Mouse (Mus musculus): ENCODE data around the gene Tyw5. TPM values are rescaled to one million over a fixed set of nuclear protein-coding genes. Genes with fewer than 3 reads are reported as not detected.

Gene Tyw5
- polyA plus RNA-seq, 1 experiment from 2014 or later = 29.2 TPM

DNA sequence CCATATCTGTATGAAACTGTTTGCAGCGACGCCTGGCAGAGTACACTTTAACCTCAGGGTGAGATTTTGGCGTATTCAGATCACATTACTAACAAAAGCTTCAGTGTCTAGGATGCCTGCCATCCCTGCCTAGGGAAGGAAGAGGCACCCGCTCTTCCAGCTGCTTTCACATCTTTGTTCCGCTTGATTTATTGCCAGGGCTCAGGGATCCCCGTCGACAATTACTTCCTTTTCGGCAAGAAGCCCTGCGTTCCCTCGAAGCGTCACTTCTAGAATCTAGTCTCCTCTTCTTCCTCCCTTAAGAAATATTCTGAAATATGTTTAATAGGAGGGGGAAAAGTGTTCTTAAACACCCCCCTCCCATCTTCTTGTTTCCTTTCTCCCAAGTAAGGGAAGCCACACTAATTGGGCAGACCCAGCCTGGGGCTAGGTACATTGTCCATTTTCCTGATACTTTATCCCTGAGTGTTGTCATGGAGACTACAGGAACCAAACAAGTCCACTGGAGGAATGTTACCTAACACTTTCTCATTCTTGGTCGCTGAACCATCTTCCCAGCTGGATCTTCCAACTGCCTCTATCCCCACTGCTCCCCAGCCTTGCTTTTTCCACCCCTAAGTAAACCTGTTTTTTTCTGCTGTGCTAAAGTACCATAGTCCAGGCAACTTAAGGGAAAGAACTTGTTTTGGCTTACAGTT lies 23.0 kb upstream of the Tyw5 start:
- 8% methylated on average over 12 of the region's 12 CpGs for WGBS
- H3K9ac ChIP-seq (ENCODE audit: low read length) = no peak overlapping the region
- H3K27me3 ChIP-seq (ENCODE audit: control insufficient read depth, insufficient read depth, low read length) = no peaks in the 10 kb centered on the region
- H3K36me3 ChIP-seq (ENCODE audit: control insufficient read depth, insufficient read depth, low read length) = no peaks in the 10 kb centered on the region
- no peaks in the 10 kb centered on the region for H3K9me3 ChIP-seq (ENCODE audit: control insufficient read depth, low read length)
- no peak overlapping the region for H3K4me3 ChIP-seq (ENCODE audit: low read depth, low read length)
- H3K4me1 ChIP-seq (ENCODE audit: control insufficient read depth, insufficient read depth, low read length) = peaks cover 4% of the 10 kb centered on the region; the same call in 1 of the 2 replicates
- H3K27ac ChIP-seq (replicated peaks; ENCODE audit: low read depth, low read length) = no peak overlapping the region
- ATAC-seq (ENCODE audit: insufficient number of reproducible peaks, low FRiP score, low TSS enrichment, low read depth) (no peak), DNase-seq (ENCODE audit: low spot score) (peak; percentile 45)
- peak overlapping the region; percentile 33; the same call in 1 of the 2 replicates for H3K4me2 ChIP-seq (ENCODE audit: low read depth, severe bottlenecking)

DNA sequence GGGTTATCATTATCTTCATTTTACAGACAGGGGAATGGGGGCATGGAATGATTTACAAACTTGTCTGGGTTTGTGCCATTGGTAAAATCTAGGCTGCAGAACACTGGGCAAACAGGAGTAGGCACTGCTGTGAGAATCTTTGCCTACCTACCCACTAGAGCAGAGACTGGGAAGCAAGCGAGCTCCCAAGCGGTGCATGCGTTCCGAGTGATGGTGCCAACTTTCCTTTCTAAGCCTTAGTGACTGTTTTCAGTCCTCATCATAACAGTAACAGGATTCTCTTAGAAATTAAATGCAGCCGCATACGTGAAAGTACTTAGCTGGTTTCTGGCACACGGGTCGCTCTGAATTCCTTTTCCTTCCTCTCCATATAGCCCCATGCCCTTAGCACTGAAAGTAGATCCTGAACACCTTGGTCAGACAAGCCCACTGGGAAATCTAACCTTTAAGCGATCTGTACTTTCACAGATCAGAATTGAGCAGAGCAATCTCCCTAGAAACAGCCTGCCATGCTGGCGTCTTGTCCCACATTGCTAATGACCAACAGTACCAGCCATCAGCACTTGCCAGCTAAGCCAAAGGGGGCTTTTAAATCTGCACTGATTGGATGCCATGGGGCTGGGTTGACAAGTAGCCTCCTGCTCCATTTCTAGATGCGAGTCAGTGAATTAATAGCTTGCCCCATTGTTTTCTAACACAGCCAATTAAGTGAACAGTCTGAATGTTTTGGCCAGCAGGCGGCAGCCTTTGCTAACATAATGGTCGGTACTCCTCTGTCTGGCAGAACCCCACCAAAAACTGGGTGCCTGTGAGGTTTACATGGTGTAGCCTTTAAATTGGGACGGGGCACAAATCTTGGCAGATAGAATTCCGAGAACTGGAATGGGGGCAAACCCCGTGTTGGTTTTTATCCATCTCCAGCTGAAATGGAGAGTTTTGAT lies 21.7 kb upstream of the Tyw5 start:
- no peaks in the 10 kb centered on the region for H3K9me3 ChIP-seq (ENCODE audit: control insufficient read depth, low read length)
- ATAC-seq (ENCODE audit: insufficient number of reproducible peaks, low FRiP score, low TSS enrichment, low read depth) = peak; percentile 81; the same call in 1 of the 2 replicates
- no peak overlapping the region for H3K27ac ChIP-seq (replicated peaks; ENCODE audit: low read depth, low read length)
- DNase-seq (ENCODE audit: low spot score) = peak; percentile 94
- no peak overlapping the region for H3K4me3 ChIP-seq (ENCODE audit: low read depth, low read length)
- no peak overlapping the region for H3K9ac ChIP-seq (ENCODE audit: low read length)
- 56% methylated on average over 16 of the region's 16 CpGs for WGBS
- peaks cover 4% of the 10 kb centered on the region; the same call in 1 of the 2 replicates for H3K4me1 ChIP-seq (ENCODE audit: control insufficient read depth, insufficient read depth, low read length)
- H3K36me3 ChIP-seq (ENCODE audit: control insufficient read depth, insufficient read depth, low read length) = no peaks in the 10 kb centered on the region
- no peaks in the 10 kb centered on the region for H3K27me3 ChIP-seq (ENCODE audit: control insufficient read depth, insufficient read depth, low read length)
- H3K4me2 ChIP-seq (ENCODE audit: low read depth, severe bottlenecking) = no peak overlapping the region

DNA sequence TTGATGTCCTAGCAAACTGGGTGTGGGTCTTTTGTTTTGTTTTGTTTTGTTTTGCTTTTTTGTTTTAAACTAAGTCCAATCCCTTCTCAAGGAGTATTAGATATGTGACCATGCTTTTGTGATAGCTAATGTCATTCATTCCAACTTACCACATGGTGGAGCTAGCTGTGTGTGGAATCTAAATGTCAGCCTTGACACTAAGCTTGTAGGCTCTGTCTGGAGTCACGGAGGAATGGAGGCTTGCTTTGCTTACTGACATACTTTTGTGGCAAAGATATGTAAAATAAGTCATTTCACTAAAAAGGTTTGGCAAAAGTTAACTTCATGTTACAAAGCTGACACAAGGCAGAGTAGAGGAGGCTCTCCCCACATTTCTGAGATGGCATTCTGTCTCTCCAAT lies 16.8 kb upstream of the Tyw5 start:
- DNase-seq (ENCODE audit: low spot score) (no peak), ATAC-seq (ENCODE audit: insufficient number of reproducible peaks, low FRiP score, low TSS enrichment, low read depth) (no peak)
- H3K4me2 ChIP-seq (ENCODE audit: low read depth, severe bottlenecking) = no peak overlapping the region
- H3K27me3 ChIP-seq (ENCODE audit: control insufficient read depth, insufficient read depth, low read length) = no peaks in the 10 kb centered on the region
- no peak overlapping the region for H3K9ac ChIP-seq (ENCODE audit: low read length)
- H3K36me3 ChIP-seq (ENCODE audit: control insufficient read depth, insufficient read depth, low read length) = no peaks in the 10 kb centered on the region
- H3K9me3 ChIP-seq (ENCODE audit: control insufficient read depth, low read length) = no peaks in the 10 kb centered on the region
- H3K4me3 ChIP-seq (ENCODE audit: low read depth, low read length) = no peak overlapping the region
- 30% methylated on average over 1 of the region's 1 CpGs for WGBS
- no peaks in the 10 kb centered on the region for H3K4me1 ChIP-seq (ENCODE audit: control insufficient read depth, insufficient read depth, low read length)
- no peak overlapping the region for H3K27ac ChIP-seq (replicated peaks; ENCODE audit: low read depth, low read length)

DNA sequence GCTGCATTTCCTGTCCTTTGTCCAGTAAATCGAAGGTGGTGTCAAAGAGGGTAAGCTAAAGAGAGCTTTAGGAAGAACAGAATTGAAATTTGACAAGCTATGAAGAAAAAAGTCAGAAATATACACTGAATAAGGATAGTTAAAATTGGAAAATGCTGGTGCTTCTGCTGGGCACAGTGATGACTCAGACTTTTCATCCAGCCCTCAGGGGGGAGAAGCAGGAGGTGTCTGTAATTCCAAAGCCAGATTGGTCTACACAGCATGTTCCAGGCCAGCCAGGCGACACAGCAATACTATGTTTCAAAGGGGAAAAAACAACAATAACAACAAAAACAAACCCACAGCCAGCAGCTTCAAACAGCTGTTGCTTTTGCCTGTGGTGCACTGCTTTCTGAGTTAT lies 6.5 kb upstream of the Tyw5 start:
- Histone ChIP-seq H3K9ac (ENCODE audit: low read length) (no peak overlapping the region), H3K4me1 (ENCODE audit: control insufficient read depth, insufficient read depth, low read length) (0 out of 2 replicates have a peak, but pooled peaks cover 2% of the 10 kb centered on the region), H3K4me3 (ENCODE audit: low read depth, low read length) (no peak overlapping the region), H3K36me3 (ENCODE audit: control insufficient read depth, insufficient read depth, low read length) (peaks cover 7% of the 10 kb centered on the region; the same call in 1 of the 2 replicates), H3K9me3 (ENCODE audit: control insufficient read depth, low read length) (no peaks in the 10 kb centered on the region), H3K4me2 (ENCODE audit: low read depth, severe bottlenecking) (no peak overlapping the region), H3K27me3 (ENCODE audit: control insufficient read depth, insufficient read depth, low read length) (no peaks in the 10 kb centered on the region), H3K27ac (replicated peaks; ENCODE audit: low read depth, low read length) (no peak overlapping the region)
- 87% methylated on average over 2 of the region's 2 CpGs for WGBS
- no peak for ATAC-seq (ENCODE audit: insufficient number of reproducible peaks, low FRiP score, low TSS enrichment, low read depth)
- no peak for DNase-seq (ENCODE audit: low spot score)

DNA sequence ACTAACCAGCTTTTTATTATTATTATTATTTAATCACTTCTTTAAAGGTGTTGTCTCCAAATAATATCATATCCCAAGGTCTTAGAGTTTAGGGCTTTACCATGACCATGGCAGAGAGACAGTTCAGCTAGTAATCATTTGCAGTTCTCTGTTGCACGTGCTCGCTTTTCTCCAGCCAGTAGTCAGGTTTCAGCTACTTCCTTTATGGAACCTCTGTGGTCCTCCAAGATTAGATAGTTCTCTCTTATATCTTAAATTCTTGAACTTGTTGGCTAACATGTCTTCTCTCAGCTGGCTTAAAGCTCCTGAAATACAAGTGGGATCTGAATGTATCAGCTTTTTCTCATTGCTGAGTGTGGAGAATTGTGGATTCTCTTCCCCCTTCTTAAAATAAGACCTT lies 2.1 kb upstream of the Tyw5 start:
- ATAC-seq (ENCODE audit: insufficient number of reproducible peaks, low FRiP score, low TSS enrichment, low read depth) (no peak), DNase-seq (ENCODE audit: low spot score) (no peak)
- H3K36me3 ChIP-seq (ENCODE audit: control insufficient read depth, insufficient read depth, low read length) = peaks cover 3% of the 10 kb centered on the region; the same call in 1 of the 2 replicates
- H3K4me3 ChIP-seq (ENCODE audit: low read depth, low read length) = no peak overlapping the region
- no peak overlapping the region for H3K27ac ChIP-seq (replicated peaks; ENCODE audit: low read depth, low read length)
- 94% methylated on average over 2 of the region's 2 CpGs for WGBS
- no peaks in the 10 kb centered on the region for H3K9me3 ChIP-seq (ENCODE audit: control insufficient read depth, low read length)
- H3K27me3 ChIP-seq (ENCODE audit: control insufficient read depth, insufficient read depth, low read length) = no peaks in the 10 kb centered on the region
- H3K4me2 ChIP-seq (ENCODE audit: low read depth, severe bottlenecking) = no peak overlapping the region
- H3K9ac ChIP-seq (ENCODE audit: low read length) = no peak overlapping the region
- peaks cover 12% of the 10 kb centered on the region; the same call in 1 of the 2 replicates for H3K4me1 ChIP-seq (ENCODE audit: control insufficient read depth, insufficient read depth, low read length)

DNA sequence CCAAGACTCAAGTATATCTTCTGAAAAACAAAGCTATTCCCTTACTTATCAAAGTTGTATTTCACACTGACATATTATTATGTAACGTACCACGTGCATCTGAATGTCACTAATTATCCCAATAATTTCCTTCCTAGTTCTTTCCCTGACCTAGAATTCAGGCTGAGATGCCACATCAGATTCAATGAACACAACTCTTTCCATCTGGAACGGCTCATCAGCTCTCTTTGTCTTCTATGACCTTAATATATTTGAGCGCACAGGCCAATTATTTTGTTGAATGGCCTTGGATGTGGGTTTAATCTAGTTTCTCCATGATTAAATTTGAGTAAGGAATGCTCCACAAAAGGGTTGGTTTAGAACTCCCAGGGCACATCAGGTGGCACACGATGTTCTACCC lies 4.8 kb downstream of the Tyw5 start:
- H3K4me3 ChIP-seq (ENCODE audit: low read depth, low read length) = no peak overlapping the region
- no peaks in the 10 kb centered on the region for H3K27me3 ChIP-seq (ENCODE audit: control insufficient read depth, insufficient read depth, low read length)
- H3K9ac ChIP-seq (ENCODE audit: low read length) = no peak overlapping the region
- WGBS = 94% methylated on average over 5 of the region's 5 CpGs
- no peaks in the 10 kb centered on the region for H3K9me3 ChIP-seq (ENCODE audit: control insufficient read depth, low read length)
- H3K4me1 ChIP-seq (ENCODE audit: control insufficient read depth, insufficient read depth, low read length) = 0 out of 2 replicates have a peak, but pooled peaks cover 3% of the 10 kb centered on the region
- H3K4me2 ChIP-seq (ENCODE audit: low read depth, severe bottlenecking) = no peak overlapping the region
- no peaks in the 10 kb centered on the region; the same call in 1 of the 2 replicates for H3K36me3 ChIP-seq (ENCODE audit: control insufficient read depth, insufficient read depth, low read length)
- no peak overlapping the region for H3K27ac ChIP-seq (replicated peaks; ENCODE audit: low read depth, low read length)
- ATAC-seq (ENCODE audit: insufficient number of reproducible peaks, low FRiP score, low TSS enrichment, low read depth) (no peak), DNase-seq (ENCODE audit: low spot score) (no peak)

DNA sequence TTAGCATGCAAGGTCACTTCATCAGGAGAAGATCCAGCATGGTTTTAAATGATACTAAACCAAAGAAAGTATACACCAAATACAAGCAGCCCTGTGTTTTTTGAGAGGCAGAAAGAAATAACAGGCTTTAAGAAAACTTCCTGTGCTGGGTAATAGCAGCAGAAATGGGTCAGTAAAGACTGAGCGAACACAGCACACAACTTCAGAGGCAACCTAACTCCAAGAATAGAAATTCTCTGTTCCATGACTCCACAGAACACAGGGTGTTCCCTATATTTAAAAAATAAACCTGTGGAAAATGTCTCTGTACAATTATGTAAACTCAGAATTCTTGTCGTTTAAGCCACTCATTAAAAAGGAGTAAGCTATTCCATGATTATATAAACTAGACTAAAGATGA lies 6.0 kb downstream of the Tyw5 start:
- Histone ChIP-seq H3K4me3 (ENCODE audit: low read depth, low read length) (no peak overlapping the region), H3K4me2 (ENCODE audit: low read depth, severe bottlenecking) (no peak overlapping the region), H3K9me3 (ENCODE audit: control insufficient read depth, low read length) (no peaks in the 10 kb centered on the region), H3K9ac (ENCODE audit: low read length) (no peak overlapping the region), H3K36me3 (ENCODE audit: control insufficient read depth, insufficient read depth, low read length) (no peaks in the 10 kb centered on the region; the same call in 1 of the 2 replicates), H3K27me3 (ENCODE audit: control insufficient read depth, insufficient read depth, low read length) (no peaks in the 10 kb centered on the region), H3K27ac (replicated peaks; ENCODE audit: low read depth, low read length) (no peak overlapping the region), H3K4me1 (ENCODE audit: control insufficient read depth, insufficient read depth, low read length) (0 out of 2 replicates have a peak, but pooled peaks cover 3% of the 10 kb centered on the region)
- ATAC-seq (ENCODE audit: insufficient number of reproducible peaks, low FRiP score, low TSS enrichment, low read depth) (no peak), DNase-seq (ENCODE audit: low spot score) (no peak)
- 96% methylated on average over 2 of the region's 2 CpGs for WGBS

DNA sequence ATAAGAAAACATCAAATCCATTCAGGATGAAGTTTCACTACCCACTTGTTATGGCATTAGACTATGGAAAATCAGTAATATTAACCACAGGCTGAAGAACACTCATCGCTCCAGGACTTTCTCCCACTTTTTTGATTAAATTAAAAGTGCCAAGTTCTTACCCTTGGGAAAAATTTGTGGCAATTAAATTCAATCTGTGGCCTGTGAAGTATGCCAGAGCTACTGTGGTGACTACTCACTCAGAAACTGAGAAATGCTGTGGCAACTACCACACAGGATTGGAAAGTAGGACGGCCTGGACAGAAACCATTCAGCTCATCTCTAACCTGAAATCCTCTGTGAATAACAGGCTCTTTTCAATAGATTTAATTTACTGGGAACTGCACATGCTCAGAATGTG lies 6.6 kb downstream of the Tyw5 start:
- Histone ChIP-seq H3K36me3 (ENCODE audit: control insufficient read depth, insufficient read depth, low read length) (peaks cover 2% of the 10 kb centered on the region; the same call in 1 of the 2 replicates), H3K27me3 (ENCODE audit: control insufficient read depth, insufficient read depth, low read length) (no peaks in the 10 kb centered on the region), H3K27ac (replicated peaks; ENCODE audit: low read depth, low read length) (no peak overlapping the region), H3K4me3 (ENCODE audit: low read depth, low read length) (no peak overlapping the region), H3K4me1 (ENCODE audit: control insufficient read depth, insufficient read depth, low read length) (no peaks in the 10 kb centered on the region), H3K9ac (ENCODE audit: low read length) (no peak overlapping the region), H3K4me2 (ENCODE audit: low read depth, severe bottlenecking) (no peak overlapping the region), H3K9me3 (ENCODE audit: control insufficient read depth, low read length) (no peaks in the 10 kb centered on the region)
- DNase-seq (ENCODE audit: low spot score) (no peak), ATAC-seq (ENCODE audit: insufficient number of reproducible peaks, low FRiP score, low TSS enrichment, low read depth) (no peak)
- WGBS = 95% methylated on average over 2 of the region's 2 CpGs

All from limb, embryonic 11.5 days (tissue).